Mouse (Mus musculus): ENCODE measurements at regions not wholly inside any gene's neighbourhood (a gene's known extent, or its start where the extent isn't known, plus 50 kb on each side); places are given as distances from the start of the nearest gene placed in this dataset.

DNA sequence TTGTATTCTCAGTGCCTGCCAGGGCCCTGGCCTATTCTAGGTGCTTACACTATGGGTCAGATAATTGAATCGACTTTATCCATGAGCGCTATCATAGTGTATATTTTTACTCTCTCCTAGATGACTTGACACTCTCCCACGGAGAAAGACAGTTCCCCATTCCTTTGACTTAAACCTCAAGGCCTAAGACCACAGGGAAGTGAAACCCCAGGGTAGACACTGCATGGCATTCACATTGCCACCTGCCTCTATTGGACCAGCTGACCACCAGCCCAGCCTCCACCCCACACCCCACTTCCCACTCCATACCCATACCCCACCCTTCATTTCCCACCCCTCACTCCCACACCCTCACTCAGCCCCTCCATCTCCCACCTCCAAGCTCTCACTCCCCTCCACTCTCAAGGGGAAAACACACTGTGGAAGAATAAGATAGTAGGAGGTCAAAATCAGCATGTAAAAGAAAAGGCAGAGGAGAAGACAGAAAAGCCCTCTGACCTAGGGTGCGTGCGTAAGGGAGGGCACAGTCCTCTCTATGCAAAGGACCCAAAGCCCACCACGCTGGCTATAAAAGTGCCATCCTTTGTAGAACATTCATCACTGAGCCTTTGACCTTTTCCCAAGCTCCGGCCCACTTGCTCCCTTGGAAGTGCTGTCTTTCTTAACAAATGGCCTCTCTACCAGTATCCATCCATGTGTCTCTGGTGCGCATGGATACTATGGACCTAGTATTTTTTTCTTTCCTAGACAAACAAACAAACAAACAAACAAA, 257.4 kb upstream of the Hs6st1 start:
- ATAC-seq (replicated peaks; ENCODE audit: insufficient number of reproducible peaks, low FRiP score, low TSS enrichment, poor library complexity, severe bottlenecking) = peak; percentile 72

DNA sequence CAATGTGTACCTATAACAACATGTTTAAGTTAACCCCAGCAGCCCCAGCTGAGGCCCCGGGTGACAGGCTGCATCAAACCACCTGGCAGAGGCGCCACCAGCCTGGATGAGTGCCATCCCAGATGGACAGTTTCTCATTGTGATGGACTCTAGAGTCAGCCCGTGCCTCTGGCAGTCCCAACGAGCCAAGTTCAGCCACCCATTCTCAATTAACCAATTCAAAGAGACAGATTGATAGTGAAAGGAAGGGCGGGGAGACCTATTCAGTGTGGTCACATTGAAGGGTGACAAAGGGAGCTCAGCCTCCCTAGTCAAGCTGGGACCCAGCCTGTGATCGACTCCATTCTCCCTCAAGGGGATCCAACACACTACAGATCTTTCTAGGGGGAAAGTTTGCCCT, 256.8 kb upstream of the Hs6st1 start:
- no peak for ATAC-seq (replicated peaks; ENCODE audit: insufficient number of reproducible peaks, low FRiP score, low TSS enrichment, poor library complexity, severe bottlenecking)

DNA sequence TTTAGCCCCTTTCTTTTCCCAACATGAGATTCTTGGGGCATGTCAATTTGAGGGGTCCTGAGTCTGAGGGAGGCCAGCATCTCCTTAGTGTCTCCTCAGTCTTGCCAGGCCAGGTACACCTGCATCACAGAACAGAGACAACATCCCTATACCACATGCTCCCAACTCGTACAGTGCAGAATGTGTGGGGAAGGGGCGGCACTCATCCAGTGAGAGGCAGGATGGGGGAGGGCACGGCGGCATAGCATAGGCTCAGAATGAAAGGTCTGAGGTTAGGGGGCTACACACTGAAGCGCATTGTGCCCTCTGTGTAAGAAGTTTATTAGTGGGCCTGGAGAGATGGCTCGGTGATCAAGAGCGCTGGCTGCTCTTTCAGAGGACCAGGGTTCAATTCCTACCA, 256.4 kb upstream of the Hs6st1 start:
- ATAC-seq (replicated peaks; ENCODE audit: insufficient number of reproducible peaks, low FRiP score, low TSS enrichment, poor library complexity, severe bottlenecking) = no peak

DNA sequence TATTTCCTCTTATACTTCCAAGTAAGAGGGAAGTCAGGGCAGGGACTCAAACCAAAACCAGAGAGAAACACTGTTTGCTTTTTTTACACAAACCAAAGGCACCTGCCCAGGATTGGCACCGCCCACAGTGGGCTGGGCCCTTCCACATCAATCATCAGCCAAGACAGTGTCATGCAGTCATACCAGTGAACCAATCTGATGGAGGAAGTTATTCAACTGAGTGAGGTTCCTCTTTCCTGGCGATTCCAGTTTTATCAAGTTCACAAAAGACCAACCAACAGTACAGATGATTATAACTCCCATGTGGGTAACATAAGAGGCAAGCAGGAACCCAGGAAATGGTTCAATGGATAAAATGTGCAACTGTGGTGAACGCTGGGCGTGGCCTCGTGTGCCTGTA, 254.6 kb upstream of the Hs6st1 start:
- ATAC-seq (replicated peaks; ENCODE audit: insufficient number of reproducible peaks, low FRiP score, low TSS enrichment, poor library complexity, severe bottlenecking) = peak; percentile 84

DNA sequence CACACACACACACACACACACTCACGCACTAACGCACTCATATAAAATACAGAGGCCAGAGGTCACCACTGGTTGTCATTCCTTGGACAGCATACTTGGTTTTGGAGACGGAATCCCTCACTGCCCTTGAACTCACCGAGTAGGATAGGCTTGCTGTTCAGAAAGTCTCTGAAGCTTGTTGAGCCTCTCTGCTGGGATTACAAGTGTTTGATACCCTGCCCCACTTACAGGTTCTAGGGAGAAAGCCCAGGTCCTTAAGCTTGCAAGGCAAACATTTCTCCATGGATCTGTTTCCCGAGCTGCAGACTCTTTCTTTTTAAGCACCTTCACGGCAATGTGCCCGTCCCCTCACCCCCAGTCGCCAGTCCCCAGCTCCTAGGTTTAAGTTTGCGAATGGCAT, 254.0 kb upstream of the Hs6st1 start:
- no peak for ATAC-seq (replicated peaks; ENCODE audit: insufficient number of reproducible peaks, low FRiP score, low TSS enrichment, poor library complexity, severe bottlenecking)

DNA sequence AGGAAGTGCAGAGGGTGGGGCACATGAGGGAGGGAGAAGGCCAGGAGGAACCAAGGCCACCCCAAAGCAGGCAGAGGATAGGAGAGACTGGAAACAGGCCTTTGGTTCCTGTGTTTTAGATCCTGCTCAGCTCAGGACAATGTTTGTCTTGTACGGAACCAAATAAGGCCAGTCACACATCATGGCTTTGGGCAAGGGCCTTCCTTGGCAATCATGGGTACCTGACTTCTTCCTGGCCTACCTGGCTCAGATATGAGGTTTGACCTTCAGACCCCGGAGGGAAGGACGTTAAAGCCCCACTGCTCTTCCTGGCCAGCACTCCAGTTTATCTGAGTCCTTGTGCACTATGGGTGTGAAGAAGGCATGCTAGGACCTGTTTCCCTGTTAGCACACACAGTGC, 253.4 kb upstream of the Hs6st1 start:
- ATAC-seq (replicated peaks; ENCODE audit: insufficient number of reproducible peaks, low FRiP score, low TSS enrichment, poor library complexity, severe bottlenecking) = no peak

DNA sequence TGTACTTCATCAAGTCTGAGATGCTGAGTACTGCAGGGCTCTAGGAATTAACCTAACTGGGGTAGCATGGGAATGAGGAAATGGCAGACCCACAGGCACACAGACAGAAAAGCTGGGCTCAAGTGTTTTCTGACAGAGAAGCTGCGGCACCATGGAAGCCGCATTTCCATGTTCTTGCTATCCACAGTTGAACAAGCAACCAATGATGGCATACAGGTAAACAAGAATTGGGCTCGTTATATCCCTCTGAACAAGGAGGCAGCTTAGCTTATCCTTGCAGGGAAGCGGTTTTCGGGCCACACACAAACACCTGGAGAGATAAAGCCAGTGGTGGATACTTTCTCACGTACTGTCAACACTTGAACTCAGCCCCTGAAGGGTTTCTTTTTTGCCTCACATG, 246.4 kb upstream of the Hs6st1 start:
- no peak for ATAC-seq (replicated peaks; ENCODE audit: insufficient number of reproducible peaks, low FRiP score, low TSS enrichment, poor library complexity, severe bottlenecking)

DNA sequence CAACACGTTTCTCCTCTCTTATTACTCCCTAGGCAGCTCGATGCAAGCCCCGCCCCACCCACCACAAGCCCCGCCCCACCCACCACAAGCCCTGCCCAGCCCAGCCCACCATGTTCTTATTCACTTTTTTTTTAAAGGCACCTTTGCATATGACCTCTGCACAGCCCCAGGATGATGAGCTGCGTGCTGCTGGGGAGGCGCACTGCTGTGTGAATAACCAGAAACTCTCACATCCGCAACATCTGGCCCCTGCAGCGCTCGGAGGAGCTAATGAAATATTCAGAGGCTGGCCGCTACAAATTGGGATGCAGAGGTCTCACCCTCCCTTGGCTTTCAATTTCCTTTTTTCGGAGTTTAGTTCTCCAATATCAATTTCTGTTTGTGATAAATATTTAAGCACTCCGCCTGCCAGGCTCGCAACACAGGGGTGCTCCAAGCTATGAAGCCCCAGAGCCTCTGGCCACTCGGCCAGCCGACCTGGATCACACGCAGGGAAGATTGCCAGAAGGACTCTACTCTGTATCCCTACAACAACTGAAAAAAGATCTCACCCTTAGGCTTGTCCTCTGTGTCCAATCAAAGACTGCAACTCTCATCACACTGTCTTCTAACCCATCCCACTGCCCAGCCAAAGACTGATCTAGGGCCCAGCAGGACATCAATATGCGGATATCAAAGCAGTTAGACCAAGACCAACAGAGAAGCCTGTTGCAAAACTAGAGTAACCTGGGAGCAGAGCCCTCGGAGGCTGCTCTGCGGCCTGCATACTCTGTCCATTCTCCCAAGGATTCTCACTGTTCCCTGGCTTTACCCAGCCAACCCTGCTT, 245.6 kb upstream of the Hs6st1 start:
- peak; percentile 62 for ATAC-seq (replicated peaks; ENCODE audit: insufficient number of reproducible peaks, low FRiP score, low TSS enrichment, poor library complexity, severe bottlenecking)

DNA sequence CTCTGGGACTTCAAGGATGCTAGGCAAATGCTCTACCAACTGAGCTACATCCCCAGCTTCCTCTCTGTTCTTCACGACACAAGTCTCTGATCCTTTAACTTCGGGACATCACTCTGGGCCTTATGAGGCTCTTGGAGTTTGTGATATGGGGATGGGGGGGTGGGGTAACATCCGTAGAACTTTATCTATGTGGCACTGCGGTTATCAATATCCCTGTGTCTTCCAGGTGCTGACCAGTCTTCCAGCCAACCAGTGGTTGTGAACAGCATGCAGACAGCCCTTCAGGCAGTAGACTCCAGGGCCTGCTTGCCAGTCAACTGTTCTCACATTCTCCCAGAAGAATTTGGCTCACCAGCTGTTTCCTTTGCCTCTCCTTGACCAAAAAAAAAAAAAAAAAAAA, 244.7 kb upstream of the Hs6st1 start:
- ATAC-seq (replicated peaks; ENCODE audit: insufficient number of reproducible peaks, low FRiP score, low TSS enrichment, poor library complexity, severe bottlenecking) = no peak

DNA sequence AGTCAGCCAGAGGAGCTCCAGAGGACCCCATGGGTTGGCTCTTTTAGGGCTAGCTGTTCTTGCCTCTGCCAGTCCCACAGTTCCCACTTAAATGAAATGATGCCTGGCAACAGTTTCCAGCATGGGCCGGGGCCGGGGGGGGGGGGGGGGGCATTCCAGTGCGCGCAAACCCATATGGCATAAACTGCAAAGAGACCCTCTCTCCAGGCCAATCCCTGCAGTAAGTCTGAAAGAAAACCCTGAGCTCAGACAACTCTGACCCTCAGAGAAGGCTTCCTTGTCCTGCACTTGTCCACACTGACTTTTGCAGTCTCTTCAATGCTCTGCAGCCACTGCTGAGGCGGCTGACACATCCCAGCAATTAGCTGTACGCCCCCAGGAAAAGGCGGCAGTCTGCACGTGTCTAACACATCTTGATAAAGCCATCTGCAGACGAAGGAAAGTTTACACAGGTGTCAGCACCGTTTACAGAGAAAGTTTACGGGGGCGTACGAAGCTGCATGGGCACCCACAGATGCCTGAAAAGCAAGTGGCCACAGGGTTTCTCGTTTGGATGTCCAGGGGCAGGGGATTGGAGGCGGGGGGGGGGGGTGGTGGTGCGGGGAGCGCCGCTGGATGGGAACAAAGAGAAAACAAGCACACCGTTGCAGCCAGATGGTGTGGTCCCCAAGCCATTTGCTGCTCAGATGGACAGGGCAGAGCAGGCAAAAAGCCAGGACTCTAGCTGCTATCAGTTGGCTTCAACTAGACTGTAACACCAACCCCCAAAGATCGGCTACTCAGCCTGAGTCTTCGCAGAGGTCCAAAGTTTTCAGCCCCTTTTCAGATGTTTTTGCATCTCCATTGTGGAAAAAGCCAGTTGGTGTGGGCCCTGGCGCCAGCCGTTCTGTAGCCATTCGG, 244.0 kb upstream of the Hs6st1 start:
- no peak for ATAC-seq (replicated peaks; ENCODE audit: insufficient number of reproducible peaks, low FRiP score, low TSS enrichment, poor library complexity, severe bottlenecking)

DNA sequence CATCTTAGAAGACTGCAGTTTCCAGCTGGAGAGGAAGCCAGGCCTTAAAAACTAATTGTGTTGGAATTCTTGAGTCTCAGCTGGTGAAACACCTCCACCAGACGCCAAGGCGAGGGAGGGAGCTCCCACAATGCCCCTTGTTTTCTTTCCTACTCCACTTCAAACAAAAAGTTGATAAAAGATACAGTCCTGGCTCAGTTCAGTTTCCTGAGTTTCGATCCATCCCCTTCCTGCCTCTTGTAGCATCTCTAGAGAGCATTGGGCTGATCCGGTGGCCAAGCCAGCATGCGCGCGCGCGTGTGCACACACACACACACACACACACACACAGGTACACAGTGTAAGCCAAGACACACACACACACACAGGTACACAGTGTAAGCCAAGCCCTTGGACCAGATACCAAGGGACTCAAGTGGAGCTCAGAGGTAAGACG, 242.7 kb upstream of the Hs6st1 start:
- no peak for ATAC-seq (replicated peaks; ENCODE audit: insufficient number of reproducible peaks, low FRiP score, low TSS enrichment, poor library complexity, severe bottlenecking)

DNA sequence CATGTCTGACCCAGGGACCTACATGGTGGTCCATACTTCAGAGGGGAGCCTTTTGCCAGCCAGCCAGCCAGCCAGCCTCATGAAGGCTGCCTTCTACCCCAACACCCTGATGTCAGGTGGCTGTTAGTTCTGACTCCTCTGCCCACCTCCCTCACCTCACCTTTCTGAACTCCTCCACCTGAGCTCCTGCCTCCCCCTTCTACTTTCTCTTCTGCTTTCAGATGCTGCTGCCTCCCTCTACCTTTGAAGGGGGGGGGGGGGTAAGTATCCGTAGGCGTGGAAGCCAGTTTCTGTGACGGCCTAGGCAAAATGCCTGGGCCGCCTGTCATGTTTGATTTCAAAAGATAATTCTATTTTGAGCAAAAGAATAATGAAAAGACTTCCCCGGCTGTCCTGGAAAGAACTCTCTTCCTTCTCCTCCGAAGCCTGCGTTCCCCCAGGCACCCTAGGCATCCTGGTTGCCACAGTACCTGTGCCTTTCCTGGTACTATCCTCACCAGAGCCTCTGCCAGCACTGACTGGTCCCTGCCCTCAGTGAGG, 241.6 kb upstream of the Hs6st1 start:
- no peak for ATAC-seq (replicated peaks; ENCODE audit: insufficient number of reproducible peaks, low FRiP score, low TSS enrichment, poor library complexity, severe bottlenecking)

DNA sequence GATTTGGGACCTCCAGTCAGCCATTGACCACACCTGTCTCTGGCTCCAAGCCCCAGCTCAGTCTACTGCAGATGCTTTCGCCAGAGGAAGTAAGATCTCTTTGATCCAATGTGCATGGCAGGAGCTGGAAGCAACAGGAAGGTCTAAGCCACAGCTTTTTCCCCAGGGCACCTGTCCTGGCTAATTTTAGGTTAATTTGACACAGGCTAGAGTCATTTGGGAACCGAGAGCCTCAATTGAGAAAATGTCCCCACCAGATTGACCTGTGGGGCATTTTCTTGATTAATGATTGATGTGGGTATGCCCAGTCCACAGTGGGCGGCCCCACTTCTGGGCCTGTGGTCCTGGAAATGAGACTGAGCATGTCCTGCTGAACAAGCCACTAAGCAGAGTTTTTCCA, 240.7 kb upstream of the Hs6st1 start:
- no peak for ATAC-seq (replicated peaks; ENCODE audit: insufficient number of reproducible peaks, low FRiP score, low TSS enrichment, poor library complexity, severe bottlenecking)

DNA sequence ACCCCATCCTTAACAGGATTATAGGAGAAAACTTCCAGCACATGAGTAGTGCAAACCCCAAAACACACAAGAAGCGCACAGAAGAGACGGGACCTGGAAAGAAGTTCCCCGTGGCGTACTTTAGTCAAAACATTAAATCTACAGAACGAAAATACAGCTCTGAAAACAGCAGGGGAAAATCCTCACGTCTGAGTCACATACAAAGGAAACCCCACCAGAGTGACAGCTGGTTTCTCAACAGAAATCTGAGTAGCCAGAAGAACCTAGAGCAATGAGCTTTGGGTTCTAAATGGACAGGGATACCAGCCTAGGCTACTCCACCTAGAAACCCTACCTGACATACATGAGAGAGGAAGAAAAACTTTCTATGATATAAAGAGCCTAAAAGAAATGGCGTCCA, 234.0 kb upstream of the Hs6st1 start:
- no peak for ATAC-seq (replicated peaks; ENCODE audit: insufficient number of reproducible peaks, low FRiP score, low TSS enrichment, poor library complexity, severe bottlenecking)

DNA sequence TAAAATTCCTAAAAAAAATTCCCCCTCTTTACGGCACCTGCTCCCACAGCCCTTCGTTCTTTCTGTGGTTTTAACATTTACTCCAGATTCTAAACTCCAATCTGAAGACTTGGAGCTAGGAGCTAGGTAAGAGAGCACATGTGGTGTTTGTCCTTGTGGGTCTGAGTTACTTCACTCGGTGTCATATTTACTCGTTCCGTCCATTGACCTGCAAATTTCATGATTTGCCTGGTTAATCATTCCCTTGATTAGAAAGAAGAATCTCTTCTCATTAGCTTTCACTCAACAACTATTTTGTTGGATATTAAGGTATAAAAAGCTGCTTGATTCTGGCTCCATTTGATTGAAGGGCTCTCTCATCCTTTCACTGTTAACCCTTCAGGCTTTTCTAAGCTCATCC, 231.6 kb upstream of the Hs6st1 start:
- no peak for ATAC-seq (replicated peaks; ENCODE audit: insufficient number of reproducible peaks, low FRiP score, low TSS enrichment, poor library complexity, severe bottlenecking)

DNA sequence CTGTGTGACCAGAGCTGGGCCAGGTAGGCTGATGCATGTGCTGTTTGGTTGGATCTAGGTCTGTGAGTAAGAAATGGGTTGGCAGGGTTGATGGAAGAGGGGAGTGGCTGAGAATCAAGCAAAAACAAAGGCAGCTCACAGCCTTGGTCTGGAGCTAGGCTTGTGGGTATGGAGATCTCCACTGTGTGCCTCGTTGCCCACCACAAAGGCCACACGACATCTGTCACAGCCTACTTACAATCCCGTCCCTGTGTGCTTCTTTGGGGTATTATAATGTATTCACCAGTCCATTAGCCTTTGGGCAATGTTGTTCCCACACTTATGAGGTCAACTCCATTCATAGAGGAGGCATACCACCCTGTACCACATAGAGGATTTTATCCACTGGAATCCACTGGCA, 229.6 kb upstream of the Hs6st1 start:
- no peak for ATAC-seq (replicated peaks; ENCODE audit: insufficient number of reproducible peaks, low FRiP score, low TSS enrichment, poor library complexity, severe bottlenecking)

DNA sequence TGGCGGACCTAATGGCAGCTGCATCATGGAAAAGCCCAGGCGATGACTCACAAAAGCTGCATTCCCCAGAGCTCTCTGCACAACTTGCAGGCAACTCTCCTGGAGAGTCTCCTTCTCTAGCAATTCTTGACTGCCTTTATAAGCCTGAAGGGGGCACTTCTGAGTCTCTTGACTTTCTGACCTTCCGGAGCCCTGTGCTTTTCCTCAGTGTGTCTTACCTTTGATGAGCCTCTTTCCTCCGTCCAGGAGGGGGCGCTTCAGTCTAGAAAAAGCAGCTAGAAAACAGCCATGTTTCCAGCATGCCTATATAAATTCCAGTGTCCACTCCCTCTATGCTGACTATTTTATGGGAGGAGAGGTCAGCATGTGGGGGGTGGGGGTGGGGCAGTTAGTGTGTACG, 228.8 kb upstream of the Hs6st1 start:
- peak; percentile 78 for ATAC-seq (replicated peaks; ENCODE audit: insufficient number of reproducible peaks, low FRiP score, low TSS enrichment, poor library complexity, severe bottlenecking)

DNA sequence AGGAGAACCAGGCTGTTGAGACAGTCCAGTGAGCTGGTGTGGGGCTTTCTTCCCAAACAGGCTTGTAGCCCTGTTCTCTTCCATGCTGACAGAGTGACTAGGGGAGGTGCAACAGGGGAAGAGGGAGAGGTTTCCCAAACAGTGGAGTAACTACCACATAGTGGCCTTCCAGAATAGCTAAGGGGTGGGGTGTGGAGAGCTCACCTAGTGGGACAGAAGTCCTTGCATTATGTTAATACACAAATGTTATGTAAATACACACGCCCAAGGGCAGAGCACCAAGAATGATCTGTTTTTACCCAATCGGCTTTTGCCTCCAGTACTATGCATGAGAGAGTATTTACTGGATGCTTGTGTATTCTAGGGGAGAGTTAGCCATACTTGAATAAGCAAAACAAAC, 226.6 kb upstream of the Hs6st1 start:
- ATAC-seq (replicated peaks; ENCODE audit: insufficient number of reproducible peaks, low FRiP score, low TSS enrichment, poor library complexity, severe bottlenecking) = no peak

DNA sequence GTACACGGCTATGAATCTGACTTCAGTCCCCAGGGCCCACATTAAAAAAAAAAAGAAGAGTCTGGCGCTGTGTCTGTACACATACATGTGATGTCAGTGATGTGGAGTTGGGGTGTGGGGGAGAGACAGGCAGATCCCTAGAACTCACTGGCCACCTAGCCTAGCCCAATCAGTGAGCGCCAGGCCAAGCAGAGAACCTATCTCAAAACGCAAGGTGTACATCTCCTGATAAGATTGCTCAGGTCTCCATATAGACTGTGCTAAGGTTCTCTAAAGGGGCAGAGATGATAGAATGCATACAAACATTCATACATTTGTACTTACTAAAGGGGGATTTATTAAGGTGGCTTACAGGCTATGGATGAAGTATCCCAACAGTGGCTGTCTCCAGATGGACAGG, 225.5 kb upstream of the Hs6st1 start:
- no peak for ATAC-seq (replicated peaks; ENCODE audit: insufficient number of reproducible peaks, low FRiP score, low TSS enrichment, poor library complexity, severe bottlenecking)

Measured in monocyte, adult 5-6 weeks (primary cell).